Mouse (Mus musculus): Measurements from ENCODE around the gene Recql5. TPM values are rescaled to one million over a fixed set of nuclear protein-coding genes. Genes with fewer than 3 reads are reported as not detected.
A peak's percentile ranks its signal among the peaks of the same experiment; 100 is the strongest.

Recql5 gene
- polyA plus RNA-seq, 1 experiment from 2014 or later, result 19.1 TPM

GRCm38 (mm10) chr11:115904956-115905790 lies 28.1 kb downstream of the Recql5 start:
- peaks cover 56% of the 10 kb centered on the region for H3K4me1 ChIP-seq (ENCODE audit: control insufficient read depth, insufficient read depth, low read length)
- H3K27me3 ChIP-seq (ENCODE audit: control insufficient read depth, insufficient read depth, low read length), result no peaks in the 10 kb centered on the region
- no peaks in the 10 kb centered on the region; the same call in 1 of the 2 replicates for H3K36me3 ChIP-seq (ENCODE audit: control insufficient read depth, insufficient read depth, low read length)
- no peak overlapping the region; the same call in 1 of the 2 replicates for H3K4me2 ChIP-seq (replicated peaks; ENCODE audit: low read depth, low read length)
- peak; percentile 83 for ATAC-seq (ENCODE audit: low FRiP score, low TSS enrichment)
- H3K27ac ChIP-seq (ENCODE audit: low read depth, low read length), result peak overlapping the region; percentile 53
- WGBS, result 39% methylated on average over 16 of the region's 16 CpGs
- no peak overlapping the region for H3K4me3 ChIP-seq (ENCODE audit: low read length)
- H3K9ac ChIP-seq (ENCODE audit: low read depth, low read length), result 0 out of 2 replicates have a peak overlapping the region, but pooled peaks have one; percentile 18
- H3K9me3 ChIP-seq (ENCODE audit: control insufficient read depth, low read length), result no peaks in the 10 kb centered on the region

- Histone ChIP-seq H3K4me3 (ENCODE audit: low read length) (no peak overlapping the region), H3K4me1 (ENCODE audit: control insufficient read depth, insufficient read depth, low read length) (peaks cover 64% of the 10 kb centered on the region), H3K27ac (ENCODE audit: low read depth, low read length) (peak overlapping the region; percentile 53), H3K4me2 (replicated peaks; ENCODE audit: low read depth, low read length) (no peak overlapping the region; the same call in 1 of the 2 replicates), H3K36me3 (ENCODE audit: control insufficient read depth, insufficient read depth, low read length) (no peaks in the 10 kb centered on the region; the same call in 1 of the 2 replicates), H3K9me3 (ENCODE audit: control insufficient read depth, low read length) (no peaks in the 10 kb centered on the region), H3K27me3 (ENCODE audit: control insufficient read depth, insufficient read depth, low read length) (no peaks in the 10 kb centered on the region), H3K9ac (ENCODE audit: low read depth, low read length) (no peak overlapping the region)
- 65% methylated on average over 8 of the region's 8 CpGs for WGBS
- no peak for ATAC-seq (ENCODE audit: low FRiP score, low TSS enrichment)
Measured at GRCm38 (mm10) chr11:115904231-115904955, 28.9 kb downstream of the Recql5 start.

- Histone ChIP-seq H3K27me3 (ENCODE audit: control insufficient read depth, insufficient read depth, low read length) (no peaks in the 10 kb centered on the region), H3K4me1 (ENCODE audit: control insufficient read depth, insufficient read depth, low read length) (peaks cover 71% of the 10 kb centered on the region), H3K4me3 (ENCODE audit: low read length) (no peak overlapping the region), H3K4me2 (replicated peaks; ENCODE audit: low read depth, low read length) (no peak overlapping the region), H3K9ac (ENCODE audit: low read depth, low read length) (no peak overlapping the region), H3K36me3 (ENCODE audit: control insufficient read depth, insufficient read depth, low read length) (no peaks in the 10 kb centered on the region; the same call in 1 of the 2 replicates), H3K27ac (ENCODE audit: low read depth, low read length) (peak overlapping the region; percentile 53), H3K9me3 (ENCODE audit: control insufficient read depth, low read length) (no peaks in the 10 kb centered on the region)
- 57% methylated on average over 11 of the region's 11 CpGs for WGBS
- no peak for ATAC-seq (ENCODE audit: low FRiP score, low TSS enrichment)
Measured at GRCm38 (mm10) chr11:115903384-115904230, 29.7 kb downstream of the Recql5 start.

- H3K27me3 ChIP-seq (ENCODE audit: control insufficient read depth, insufficient read depth, low read length), result no peaks in the 10 kb centered on the region
- no peak overlapping the region for H3K27ac ChIP-seq (ENCODE audit: low read depth, low read length)
- no peaks in the 10 kb centered on the region for H3K36me3 ChIP-seq (ENCODE audit: control insufficient read depth, insufficient read depth, low read length)
- no peaks in the 10 kb centered on the region for H3K9me3 ChIP-seq (ENCODE audit: control insufficient read depth, low read length)
- H3K9ac ChIP-seq (ENCODE audit: low read depth, low read length), result no peak overlapping the region
- H3K4me2 ChIP-seq (replicated peaks; ENCODE audit: low read depth, low read length), result no peak overlapping the region
- H3K4me1 ChIP-seq (ENCODE audit: control insufficient read depth, insufficient read depth, low read length), result peaks cover 75% of the 10 kb centered on the region
- ATAC-seq (ENCODE audit: low FRiP score, low TSS enrichment), result no peak
- 82% methylated on average over 1 of the region's 1 CpGs for WGBS
- no peak overlapping the region for H3K4me3 ChIP-seq (ENCODE audit: low read length)
Measured at GRCm38 (mm10) chr11:115902831-115903230, 30.4 kb downstream of the Recql5 start.

DNA sequence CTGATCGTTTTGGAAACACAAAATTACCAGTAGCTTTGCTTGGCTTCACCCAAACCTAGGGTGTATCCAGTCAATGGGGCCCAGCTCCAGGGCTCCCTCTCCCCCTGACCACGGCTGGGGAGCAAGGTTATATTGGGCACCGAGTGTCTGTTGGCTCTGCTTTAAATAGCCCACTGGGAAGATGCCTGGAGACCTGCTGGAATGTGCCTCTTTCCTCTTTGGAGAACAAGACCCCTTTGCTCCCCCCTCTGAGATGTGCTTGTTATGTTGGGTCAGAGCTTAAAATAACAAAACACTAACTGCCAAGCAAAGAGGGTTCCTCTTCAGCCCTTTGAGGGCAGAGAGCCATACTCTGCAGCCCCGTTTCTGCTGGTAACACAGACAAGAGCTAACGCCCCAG lies 31.1 kb downstream of the Recql5 start:
- Histone ChIP-seq H3K4me1 (ENCODE audit: control insufficient read depth, insufficient read depth, low read length) (peaks cover 75% of the 10 kb centered on the region), H3K27me3 (ENCODE audit: control insufficient read depth, insufficient read depth, low read length) (no peaks in the 10 kb centered on the region), H3K4me2 (replicated peaks; ENCODE audit: low read depth, low read length) (no peak overlapping the region), H3K9me3 (ENCODE audit: control insufficient read depth, low read length) (no peaks in the 10 kb centered on the region), H3K4me3 (ENCODE audit: low read length) (no peak overlapping the region), H3K9ac (ENCODE audit: low read depth, low read length) (no peak overlapping the region), H3K27ac (ENCODE audit: low read depth, low read length) (no peak overlapping the region), H3K36me3 (ENCODE audit: control insufficient read depth, insufficient read depth, low read length) (no peaks in the 10 kb centered on the region)
- WGBS, result 72% methylated on average over 5 of the region's 5 CpGs
- ATAC-seq (ENCODE audit: low FRiP score, low TSS enrichment), result no peak

DNA sequence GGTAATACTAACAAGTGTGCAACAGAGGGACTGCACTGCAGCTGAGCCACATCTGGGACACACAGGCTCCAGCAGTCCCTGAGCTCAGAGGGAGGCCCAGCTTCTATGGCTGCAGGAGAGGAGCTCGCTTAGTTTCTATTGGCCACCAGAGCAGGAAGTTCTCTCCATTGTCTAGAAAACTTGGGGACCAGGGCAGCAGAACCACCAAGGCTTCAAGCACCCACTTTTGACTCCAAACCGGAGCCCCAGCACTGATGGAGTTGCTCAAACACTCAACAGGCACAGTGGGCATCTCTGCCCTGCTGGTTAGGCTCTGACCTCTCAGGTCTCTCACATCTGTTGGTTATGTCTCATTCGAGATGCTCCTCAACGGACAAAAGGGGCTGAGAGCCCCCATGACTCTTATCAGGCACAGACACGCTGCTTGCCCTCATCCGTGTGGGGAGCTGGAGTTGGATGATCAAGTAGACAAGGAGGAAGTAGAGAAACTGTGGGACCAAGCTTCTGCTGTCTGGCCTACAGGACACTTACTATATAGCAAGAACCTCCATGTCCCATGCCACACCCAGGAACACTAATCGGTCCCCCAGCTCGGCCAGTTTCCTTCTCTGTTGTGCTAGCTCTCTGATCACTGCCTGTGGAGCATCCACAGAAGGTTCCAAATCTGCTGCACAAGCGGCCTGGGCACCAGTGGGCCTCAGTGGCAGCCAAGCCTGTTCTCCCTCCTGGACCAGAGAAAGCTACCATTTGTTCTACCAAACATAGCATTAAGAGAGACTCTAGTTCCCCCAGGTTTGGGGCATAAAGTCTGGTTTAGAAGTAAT lies 31.7 kb downstream of the Recql5 start:
- Histone ChIP-seq H3K9ac (ENCODE audit: low read depth, low read length) (no peak overlapping the region), H3K27ac (ENCODE audit: low read depth, low read length) (no peak overlapping the region), H3K4me1 (ENCODE audit: control insufficient read depth, insufficient read depth, low read length) (peaks cover 73% of the 10 kb centered on the region), H3K4me3 (ENCODE audit: low read length) (no peak overlapping the region), H3K27me3 (ENCODE audit: control insufficient read depth, insufficient read depth, low read length) (no peaks in the 10 kb centered on the region), H3K36me3 (ENCODE audit: control insufficient read depth, insufficient read depth, low read length) (peaks cover under 1% of the 10 kb centered on the region; the same call in 1 of the 2 replicates), H3K9me3 (ENCODE audit: control insufficient read depth, low read length) (no peaks in the 10 kb centered on the region), H3K4me2 (replicated peaks; ENCODE audit: low read depth, low read length) (no peak overlapping the region)
- no peak for ATAC-seq (ENCODE audit: low FRiP score, low TSS enrichment)
- 82% methylated on average over 9 of the region's 9 CpGs for WGBS

DNA sequence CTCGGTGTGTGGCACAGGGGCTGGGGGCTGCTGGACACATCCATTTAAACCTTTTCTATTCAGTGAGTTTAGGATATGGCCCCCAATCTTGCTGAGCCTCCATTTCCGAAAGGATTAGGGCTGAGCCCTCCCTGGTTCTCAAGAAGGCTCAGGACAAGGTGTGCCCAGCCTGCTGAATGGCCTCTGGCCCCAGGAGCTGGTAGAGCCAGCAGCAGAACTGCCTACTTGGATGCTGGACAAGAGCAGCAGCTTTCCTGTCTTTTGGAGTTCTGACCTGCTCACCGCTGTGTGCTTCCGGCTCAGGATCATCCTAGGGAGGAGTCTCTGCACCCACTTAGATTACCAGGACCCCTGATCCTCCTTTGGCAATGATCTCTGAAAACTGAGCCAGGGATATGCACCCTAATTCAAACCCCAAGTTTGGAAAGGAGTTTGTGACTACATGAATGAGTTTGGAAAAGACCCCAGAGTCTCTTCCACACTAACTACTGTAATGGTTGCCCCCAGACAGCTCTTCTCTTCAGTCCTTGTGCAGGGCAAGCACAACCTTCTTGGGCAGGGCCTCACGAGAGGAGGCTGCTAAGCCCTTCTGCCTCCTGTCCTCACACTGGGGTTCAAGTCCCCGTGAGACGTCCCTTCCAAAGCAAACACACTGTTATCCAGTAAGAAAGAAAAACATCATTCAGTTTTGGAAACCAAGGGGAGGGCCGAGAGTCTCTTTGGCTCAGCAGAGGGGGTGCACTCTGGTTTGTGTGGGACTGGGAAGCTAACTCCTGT lies 32.5 kb downstream of the Recql5 start:
- 56% methylated on average over 8 of the region's 8 CpGs for WGBS
- Histone ChIP-seq H3K9me3 (ENCODE audit: control insufficient read depth, low read length) (no peaks in the 10 kb centered on the region), H3K4me3 (ENCODE audit: low read length) (no peak overlapping the region), H3K4me2 (replicated peaks; ENCODE audit: low read depth, low read length) (peak overlapping the region; percentile 21; the same call in 1 of the 2 replicates), H3K36me3 (ENCODE audit: control insufficient read depth, insufficient read depth, low read length) (peaks cover 6% of the 10 kb centered on the region; the same call in 1 of the 2 replicates), H3K27ac (ENCODE audit: low read depth, low read length) (no peak overlapping the region; the same call in 1 of the 2 replicates), H3K9ac (ENCODE audit: low read depth, low read length) (no peak overlapping the region), H3K27me3 (ENCODE audit: control insufficient read depth, insufficient read depth, low read length) (no peaks in the 10 kb centered on the region), H3K4me1 (ENCODE audit: control insufficient read depth, insufficient read depth, low read length) (peaks cover 66% of the 10 kb centered on the region)
- ATAC-seq (ENCODE audit: low FRiP score, low TSS enrichment), result no peak

Data from kidney, embryonic 14.5 days (tissue).